Mouse (Mus musculus): ENCODE results near the gene Plxdc2. TPM values are rescaled to one million over a fixed set of nuclear protein-coding genes. Genes with fewer than 3 reads are reported as not detected.
"Not testable (repeated sequence)": the region's sequence is repeated elsewhere in the genome, so short reads cannot be mapped to it uniquely, and the experiment has no call there.

Plxdc2 gene
- polyA plus RNA-seq, 1 experiment = 6.9 TPM

DNA sequence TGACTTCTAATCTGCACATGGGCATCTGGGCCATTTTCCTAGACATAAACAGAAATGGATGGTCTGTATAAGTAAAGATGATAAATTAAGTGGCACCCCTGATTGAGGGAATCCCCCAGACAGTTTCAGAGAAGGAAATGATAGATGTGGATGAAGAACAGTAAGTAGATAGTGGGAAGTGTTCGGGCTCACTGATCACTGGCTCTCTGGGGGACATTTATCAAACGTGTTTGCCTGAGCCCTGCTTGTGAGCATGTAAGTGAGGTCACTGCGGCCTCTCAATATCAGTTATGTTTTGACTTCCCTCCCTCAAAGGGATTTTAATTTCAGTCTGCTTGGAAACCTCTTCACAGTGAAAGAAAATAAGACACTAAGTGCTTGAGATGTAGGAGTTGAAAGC lies 387.5 kb downstream of the Plxdc2 start:
- H3K27ac ChIP-seq (ENCODE audit: control insufficient read depth, insufficient read depth, low read depth, low read length, poor library complexity) = no peak overlapping the region
- no peak for TF ChIP-seq POLR2A (IDR thresholded peaks at IDR 0.05; ENCODE audit: borderline replicate concordance, control insufficient read depth, low read depth, low read length)
- 67% methylated on average over 3 of the region's 3 CpGs for WGBS
- H3K4me1 ChIP-seq (ENCODE audit: control insufficient read depth, insufficient read depth, low read length) = no peaks in the 10 kb centered on the region
- no peak overlapping the region for H3K4me3 ChIP-seq (replicated peaks; ENCODE audit: control insufficient read depth, low read depth, low read length)

DNA sequence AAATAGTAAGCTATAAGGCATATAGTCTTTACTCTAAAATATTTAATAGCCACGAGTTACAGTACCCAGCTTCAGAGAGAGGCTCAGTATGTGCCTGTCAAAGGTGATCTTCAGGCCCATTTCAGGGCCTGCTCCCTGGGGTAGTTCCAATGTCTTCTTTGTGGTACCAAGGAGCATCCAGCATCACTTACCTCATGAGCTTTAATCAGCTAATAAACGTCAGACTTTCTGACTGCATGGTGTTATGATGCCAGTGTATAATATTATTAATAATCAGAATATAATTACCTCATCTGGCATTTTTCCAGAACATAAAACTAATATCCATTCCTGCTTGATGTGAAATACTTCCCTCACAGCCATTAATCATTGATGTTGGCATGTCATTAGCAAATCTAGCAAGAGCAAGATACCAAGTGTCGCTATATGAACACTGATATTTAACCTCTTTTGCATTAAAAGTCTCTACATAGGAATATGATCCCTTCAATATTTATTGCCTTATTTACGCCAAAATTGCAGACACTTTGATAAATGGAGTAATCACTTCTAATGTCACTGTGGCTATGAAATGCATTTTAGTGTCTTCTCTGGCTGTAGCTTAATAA lies 393.3 kb downstream of the Plxdc2 start:
- no peaks in the 10 kb centered on the region for H3K4me1 ChIP-seq (ENCODE audit: control insufficient read depth, insufficient read depth, low read length)
- TF ChIP-seq CTCF (IDR thresholded peaks at IDR 0.05; ENCODE audit: control insufficient read depth, insufficient read depth, low read length) (no peak), POLR2A (IDR thresholded peaks at IDR 0.05; ENCODE audit: borderline replicate concordance, control insufficient read depth, low read depth, low read length) (no peak)
- no peak overlapping the region for H3K4me3 ChIP-seq (replicated peaks; ENCODE audit: control insufficient read depth, low read depth, low read length)
- no peak overlapping the region for H3K27ac ChIP-seq (ENCODE audit: control insufficient read depth, insufficient read depth, low read depth, low read length, poor library complexity)
- WGBS = 77% methylated on average over 4 of the region's 4 CpGs

DNA sequence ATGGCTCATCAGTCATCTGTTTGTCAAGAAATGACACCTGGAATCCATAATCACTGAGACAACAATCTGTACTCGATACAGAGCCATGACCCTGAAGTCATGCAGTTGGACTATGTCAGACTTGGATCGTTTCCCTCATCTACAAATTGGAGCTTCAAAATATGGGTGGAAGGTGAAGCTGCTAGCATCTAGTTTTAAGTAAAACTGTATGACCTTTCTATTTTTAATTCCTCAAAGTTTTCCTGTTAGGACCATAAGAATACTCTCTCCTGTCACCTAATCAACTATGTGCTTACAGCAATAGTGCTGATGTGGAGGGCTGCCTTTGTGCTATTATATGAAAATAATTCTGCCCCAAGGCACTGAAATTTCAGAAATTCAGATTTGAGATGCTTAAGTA lies 401.1 kb downstream of the Plxdc2 start:
- H3K27ac ChIP-seq (ENCODE audit: control insufficient read depth, insufficient read depth, low read depth, low read length, poor library complexity) = no peak overlapping the region
- WGBS = 65% methylated on average over 2 of the region's 2 CpGs
- no peak for TF ChIP-seq CTCF (IDR thresholded peaks at IDR 0.05; ENCODE audit: control insufficient read depth, insufficient read depth, low read length)
- no peak for TF ChIP-seq POLR2A (IDR thresholded peaks at IDR 0.05; ENCODE audit: borderline replicate concordance, control insufficient read depth, low read depth, low read length)
- no peaks in the 10 kb centered on the region for H3K4me1 ChIP-seq (ENCODE audit: control insufficient read depth, insufficient read depth, low read length)
- no peak overlapping the region for H3K4me3 ChIP-seq (replicated peaks; ENCODE audit: control insufficient read depth, low read depth, low read length)

DNA sequence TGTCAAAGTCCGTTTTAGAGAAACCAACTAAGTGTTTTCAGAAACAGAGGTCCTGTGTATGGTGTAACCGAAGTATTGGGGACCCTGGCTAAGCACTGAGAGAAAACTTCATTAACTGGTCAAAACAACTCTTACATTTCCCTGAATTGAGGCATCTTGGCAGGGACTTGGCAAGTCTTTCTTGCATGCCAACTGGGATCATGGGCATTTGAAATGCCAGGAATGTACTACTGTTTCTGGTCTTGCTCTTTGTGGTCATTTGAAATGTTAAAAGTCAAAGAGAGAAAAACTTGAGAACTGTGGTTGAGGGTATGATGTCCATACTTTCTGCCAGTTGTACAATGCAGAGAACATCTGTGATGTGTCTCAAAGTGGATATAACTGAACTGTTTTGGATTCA lies 403.7 kb downstream of the Plxdc2 start:
- 72% methylated on average over 2 of the region's 2 CpGs for WGBS
- no peaks in the 10 kb centered on the region for H3K4me1 ChIP-seq (ENCODE audit: control insufficient read depth, insufficient read depth, low read length)
- H3K27ac ChIP-seq (ENCODE audit: control insufficient read depth, insufficient read depth, low read depth, low read length, poor library complexity) = no peak overlapping the region
- no peak for TF ChIP-seq CTCF (IDR thresholded peaks at IDR 0.05; ENCODE audit: control insufficient read depth, insufficient read depth, low read length)
- no peak for TF ChIP-seq POLR2A (IDR thresholded peaks at IDR 0.05; ENCODE audit: borderline replicate concordance, control insufficient read depth, low read depth, low read length)
- H3K4me3 ChIP-seq (replicated peaks; ENCODE audit: control insufficient read depth, low read depth, low read length) = no peak overlapping the region

DNA sequence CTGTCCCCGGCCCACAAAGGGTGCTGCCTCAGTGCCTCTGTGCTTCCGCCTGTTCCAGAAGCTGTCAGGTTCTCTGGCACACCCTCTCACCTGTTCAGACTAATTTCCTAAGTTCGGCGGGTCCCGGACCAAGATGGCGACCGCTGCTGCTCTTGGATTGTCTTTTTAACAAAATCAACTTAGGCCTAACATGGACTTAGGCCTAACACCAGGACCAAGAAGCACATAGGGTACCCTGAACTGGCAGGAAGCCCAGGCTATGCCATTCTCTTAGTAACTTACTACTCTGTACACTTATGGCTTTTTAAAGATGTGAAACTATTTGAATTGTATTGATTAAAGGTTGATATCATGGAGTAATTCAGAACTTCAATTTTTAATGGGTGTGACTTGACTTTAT lies 413.0 kb downstream of the Plxdc2 start:
- H3K4me3 ChIP-seq (replicated peaks; ENCODE audit: control insufficient read depth, low read depth, low read length); H3K4me1 ChIP-seq (ENCODE audit: control insufficient read depth, insufficient read depth, low read length); H3K27ac ChIP-seq (ENCODE audit: control insufficient read depth, insufficient read depth, low read depth, low read length, poor library complexity): not testable (repeated sequence)
- WGBS = 88% methylated on average over 6 of the region's 7 CpGs

DNA sequence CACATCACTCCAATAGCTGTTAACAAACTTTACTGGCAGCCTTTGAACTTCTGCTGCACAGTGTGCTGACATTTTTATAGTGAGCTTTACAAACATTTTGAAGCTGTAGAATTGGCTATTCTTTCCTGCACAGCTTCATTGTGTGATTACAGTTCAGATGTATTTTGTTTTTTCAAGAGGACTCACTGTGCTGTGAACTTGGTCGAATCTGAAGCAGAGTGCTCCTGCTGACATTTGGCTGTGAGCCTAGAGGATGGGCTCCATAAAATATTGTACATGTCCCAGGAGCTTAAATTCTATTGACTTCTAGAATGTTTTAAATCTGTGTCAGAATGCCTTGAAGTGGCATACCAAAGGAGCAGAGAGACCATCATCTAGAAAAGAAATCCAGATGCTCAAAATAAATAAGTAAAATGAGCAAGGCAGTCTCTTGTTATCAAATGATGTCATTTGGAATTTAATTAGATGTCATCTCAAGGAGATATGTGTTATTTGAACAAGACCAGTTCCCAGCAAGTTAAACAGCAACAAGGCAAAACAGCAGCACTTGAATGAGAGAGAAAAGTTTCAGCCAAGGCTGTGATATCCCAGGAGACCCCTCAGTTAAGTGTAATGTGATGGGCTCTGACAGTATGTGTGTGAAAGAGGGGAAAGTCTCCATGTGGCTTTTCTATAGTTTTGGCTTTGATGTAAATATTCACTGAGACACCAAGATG lies 417.5 kb downstream of the Plxdc2 start:
- H3K27ac ChIP-seq (ENCODE audit: control insufficient read depth, insufficient read depth, low read depth, low read length, poor library complexity) = no peak overlapping the region
- no peak for TF ChIP-seq POLR2A (IDR thresholded peaks at IDR 0.05; ENCODE audit: borderline replicate concordance, control insufficient read depth, low read depth, low read length)
- TF ChIP-seq CTCF (IDR thresholded peaks at IDR 0.05; ENCODE audit: control insufficient read depth, insufficient read depth, low read length) = no peak
- H3K4me1 ChIP-seq (ENCODE audit: control insufficient read depth, insufficient read depth, low read length) = no peaks in the 10 kb centered on the region
- H3K4me3 ChIP-seq (replicated peaks; ENCODE audit: control insufficient read depth, low read depth, low read length) = no peak overlapping the region
- 42% methylated on average over 1 of the region's 1 CpGs for WGBS

DNA sequence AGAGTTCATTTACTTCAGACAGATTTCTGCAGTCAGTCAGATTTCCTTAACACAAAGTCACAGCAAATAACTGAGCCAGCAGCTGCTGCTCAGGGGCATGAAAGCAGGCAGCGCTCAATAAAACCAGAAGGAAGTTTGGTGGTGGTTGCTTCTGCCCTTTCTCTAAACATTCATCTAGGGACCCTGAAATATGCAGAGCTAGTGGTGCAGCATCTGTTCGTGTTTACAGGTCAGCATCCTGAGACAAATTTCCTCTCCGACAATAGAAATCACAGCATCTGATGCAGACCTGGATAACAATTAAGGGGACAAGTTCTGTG lies 418.0 kb downstream of the Plxdc2 start:
- Histone ChIP-seq H3K4me3 (replicated peaks; ENCODE audit: control insufficient read depth, low read depth, low read length) (no peak overlapping the region), H3K27ac (ENCODE audit: control insufficient read depth, insufficient read depth, low read depth, low read length, poor library complexity) (no peak overlapping the region), H3K4me1 (ENCODE audit: control insufficient read depth, insufficient read depth, low read length) (no peaks in the 10 kb centered on the region)
- TF ChIP-seq POLR2A (IDR thresholded peaks at IDR 0.05; ENCODE audit: borderline replicate concordance, control insufficient read depth, low read depth, low read length) (no peak), CTCF (IDR thresholded peaks at IDR 0.05; ENCODE audit: control insufficient read depth, insufficient read depth, low read length) (no peak)
- 64% methylated on average over 3 of the region's 3 CpGs for WGBS

DNA sequence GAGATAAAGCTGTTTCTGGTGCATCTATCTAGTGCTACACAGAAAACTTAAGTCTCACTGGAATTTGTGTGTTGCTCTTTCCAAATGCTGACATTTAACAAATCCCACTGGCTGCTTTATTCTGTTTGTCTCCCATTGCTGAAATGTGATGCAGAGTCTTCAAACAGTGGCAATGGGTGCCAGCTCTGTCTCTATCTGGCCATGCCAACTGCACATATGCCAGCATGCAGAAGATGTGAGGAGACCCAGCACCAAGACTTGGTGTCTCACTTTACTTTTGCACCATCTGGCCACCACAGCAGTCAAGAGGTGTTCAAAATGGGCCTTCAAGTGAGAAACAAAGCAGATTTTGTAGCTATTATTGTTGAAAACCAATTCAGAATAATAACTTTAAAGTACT lies 439.2 kb downstream of the Plxdc2 start:
- no peaks in the 10 kb centered on the region for H3K4me1 ChIP-seq (ENCODE audit: control insufficient read depth, insufficient read depth, low read length)
- H3K27ac ChIP-seq (ENCODE audit: control insufficient read depth, insufficient read depth, low read depth, low read length, poor library complexity) = no peak overlapping the region
- no peak overlapping the region for H3K4me3 ChIP-seq (replicated peaks; ENCODE audit: control insufficient read depth, low read depth, low read length)
- no peak for TF ChIP-seq POLR2A (IDR thresholded peaks at IDR 0.05; ENCODE audit: borderline replicate concordance, control insufficient read depth, low read depth, low read length)
- TF ChIP-seq CTCF (IDR thresholded peaks at IDR 0.05; ENCODE audit: control insufficient read depth, insufficient read depth, low read length) = no peak
